ENCODE assay signal across 8 mouse cellular contexts in the genomic region with DNA sequence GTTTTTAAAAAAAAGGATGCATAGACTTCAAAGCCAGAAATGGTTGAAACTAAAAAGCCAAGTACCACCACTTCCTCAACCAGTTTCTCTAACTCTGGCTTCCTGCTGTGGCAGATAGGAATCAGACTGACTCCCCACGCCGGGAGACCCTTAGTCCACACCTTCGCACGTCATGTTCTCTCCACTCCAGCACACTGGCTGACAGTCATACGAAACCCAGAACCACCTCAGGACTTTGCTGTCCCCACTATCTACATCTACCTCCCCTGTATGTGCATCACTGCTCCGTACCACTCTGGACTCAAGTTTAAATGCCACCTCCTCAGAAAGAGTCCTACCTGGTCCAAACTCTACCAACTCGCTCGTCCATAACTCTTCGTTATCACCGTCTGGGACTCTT. TPM values are rescaled to one million over a fixed set of nuclear protein-coding genes. Genes with fewer than 3 reads are reported as not detected.
DNase-seq lines count a peak whose midpoint lies in the region; ATAC-seq lines count a peak whose summit lies in the region.
"Had no signal": no experiment of that assay in that cellular context is flagged by ENCODE, and none has a peak within 500 bp of the region (broad histone marks: within the 10 kb centered on the region; RNA-seq: fewer than 3 reads in every experiment).

No protein-coding gene starts in this region.

- H3K4me2 ChIP-seq in lung, embryonic 16.5 days (ENCODE audit: low read depth, low read length), result peak overlapping the region; percentile 73
- H3K4me2 ChIP-seq in neural tube, embryonic 12.5 days (replicated peaks), result peak overlapping the region; percentile 63

- H3K4me3 ChIP-seq in lung, embryonic 16.5 days (ENCODE audit: low read length), result no peak overlapping the region; the same call in 1 of the 2 replicates
- H3K4me3 ChIP-seq in neural tube, embryonic 12.5 days, result no peak overlapping the region

- H3K36me3 ChIP-seq in lung, embryonic 16.5 days (ENCODE audit: control insufficient read depth, insufficient read depth, low read length), result no peaks in the 10 kb centered on the region
- no peaks in the 10 kb centered on the region for H3K36me3 ChIP-seq in neural tube, embryonic 12.5 days

- peaks cover 11% of the 10 kb centered on the region for H3K4me1 ChIP-seq in lung, embryonic 16.5 days (replicated peaks; ENCODE audit: control insufficient read depth, insufficient read depth, low read length)
- peaks cover 12% of the 10 kb centered on the region; the same call in 1 of the 2 replicates for H3K4me1 ChIP-seq in neural tube, embryonic 12.5 days

- DNase-seq in lung, postnatal 10 days, result no peak
- DNase-seq in induced T-regulatory cell, adult 2 months (ENCODE audit: low read depth), result peak; percentile 84
- no peak for DNase-seq in frontal cortex, postnatal 10 days (ENCODE audit: low spot score in 2 of 2)
- DNase-seq in MN1 (ENCODE audit: low spot score), result no peak
- DNase-seq: layer of hippocampus, adult 9-11 months had no signal

- 66% methylated on average over 10 of the region's 10 CpGs for WGBS in lung, embryonic 16.5 days
- 83% methylated on average over 10 of the region's 10 CpGs for WGBS in neural tube, embryonic 12.5 days

- no peaks in the 10 kb centered on the region; the same call in 1 of the 2 replicates for H3K9me3 ChIP-seq in lung, embryonic 16.5 days (ENCODE audit: control insufficient read depth, low read length)
- H3K9me3 ChIP-seq in neural tube, embryonic 12.5 days, result no peaks in the 10 kb centered on the region

- H3K27ac ChIP-seq in lung, embryonic 16.5 days (ENCODE audit: low read length), result no peak overlapping the region
- no peak overlapping the region for H3K27ac ChIP-seq in neural tube, embryonic 12.5 days

- ATAC-seq in lung, embryonic 16.5 days (ENCODE audit: low read depth), result no peak
- peak; percentile 27 for ATAC-seq in activated CD4-positive, CD25-positive, alpha-beta regulatory T cell, adult 4 months
- no peak for ATAC-seq in neural tube, embryonic 12.5 days (ENCODE audit: low FRiP score, low read depth)

- H3K9ac ChIP-seq in lung, embryonic 16.5 days (ENCODE audit: low read length), result no peak overlapping the region
- H3K9ac ChIP-seq in neural tube, embryonic 12.5 days, result no peak overlapping the region

- no peaks in the 10 kb centered on the region for H3K27me3 ChIP-seq in lung, embryonic 16.5 days (ENCODE audit: control insufficient read depth, insufficient read depth, low read depth, low read length)
- H3K27me3 ChIP-seq in neural tube, embryonic 12.5 days (replicated peaks), result no peaks in the 10 kb centered on the region

RNA-seq across cellular contexts. Expression of gene Foxp3, which starts 1.0 kb away (rescaled TPM):
- 0.11 TPM in 1 of 2 replicates, not detected in the other for polyA plus RNA-seq in lung, embryonic 16.5 days (2015; fragmentation: Nextera tagmentation; extraction: Ambion mirVana)
- 10 to 100 TPM; 31.5 to 37.6 TPM for polyA plus RNA-seq in activated CD4-positive, CD25-positive, alpha-beta regulatory T cell, adult 4 months (2017; shearing (Covaris generic))
- polyA plus RNA-seq in neural tube, embryonic 12.5 days (2016; fragmentation: Nextera tagmentation; extraction: Ambion mirVana), result 0.06 and 0.09 TPM in 2 replicates

RNA-seq across cellular contexts. Expression of gene Ppp1r3f, which starts 1.6 kb away (rescaled TPM):
- polyA plus RNA-seq in lung, embryonic 16.5 days (2015; fragmentation: Nextera tagmentation; extraction: Ambion mirVana), result 1.4 and 1.5 TPM in 2 replicates
- polyA plus RNA-seq in activated CD4-positive, CD25-positive, alpha-beta regulatory T cell, adult 4 months (2017; shearing (Covaris generic)), result 1 to 10 TPM; 4.4 to 6.5 TPM
- polyA plus RNA-seq in neural tube, embryonic 12.5 days (2016; fragmentation: Nextera tagmentation; extraction: Ambion mirVana), result 4.6 and 5.3 TPM in 2 replicates

RNA-seq across cellular contexts. Expression of gene Ccdc22, which starts 32.9 kb away (rescaled TPM):
- 29.9 and 30.2 TPM in 2 replicates for polyA plus RNA-seq in lung, embryonic 16.5 days (2015; fragmentation: Nextera tagmentation; extraction: Ambion mirVana)
- 1 to 10 TPM; 7.3 to 9.1 TPM for polyA plus RNA-seq in activated CD4-positive, CD25-positive, alpha-beta regulatory T cell, adult 4 months (2017; shearing (Covaris generic))
- 30.2 and 30.6 TPM in 2 replicates for polyA plus RNA-seq in neural tube, embryonic 12.5 days (2016; fragmentation: Nextera tagmentation; extraction: Ambion mirVana)

RNA-seq across cellular contexts. Expression of gene Cacna1f, which starts 34.4 kb away (rescaled TPM):
- polyA plus RNA-seq in lung, embryonic 16.5 days (2015; fragmentation: Nextera tagmentation; extraction: Ambion mirVana), result 0.08 TPM in 1 of 2 replicates, not detected in the other
- not detected for polyA plus RNA-seq in activated CD4-positive, CD25-positive, alpha-beta regulatory T cell, adult 4 months (2017; shearing (Covaris generic))
- polyA plus RNA-seq in neural tube, embryonic 12.5 days (2016; fragmentation: Nextera tagmentation; extraction: Ambion mirVana), result 0.47 TPM in 1 of 2 replicates, not detected in the other

Comparison
In these comparisons a context has a peak if more than half of its experiments do, and no peak if none do; other contexts are left out.
1. RNA of gene Foxp3, which starts 1.0 kb away (polyA plus RNA-seq): 31.5 to 37.6 TPM in activated CD4-positive, CD25-positive, alpha-beta regulatory T cell, adult 4 months; 0.11 TPM in lung, embryonic 16.5 days and 0.06 to 0.09 TPM in neural tube, embryonic 12.5 days; every median in the first group is over 10 times any median in the second.